Mouse (Mus musculus) spleen, adult 2 months (tissue): Measurements from ENCODE around the gene Blvrb. TPM values are rescaled to one million over a fixed set of nuclear protein-coding genes. Genes with fewer than 3 reads are reported as not detected.

Source experiments
- DNase-seq, 2 experiments: peaks; one replicate each; pipeline versions ENCODE4 v3.0.0 to v3.0.0-alpha.2; 2012 to 2021; ENCODE audit warnings: low spot score in 2 of 2, low read depth in 1 of 2
- H3K27ac ChIP-seq: fragments of 200-500 bp; 2 replicates; pipeline ENCODE4 v1.5.1; 2012; ENCODE audit warnings: low read length, inconsistent platforms; ENCODE audit not compliant: insufficient read depth
- H3K27me3 ChIP-seq: fragments of 200-500 bp; 2 replicates; pipeline ENCODE4 v1.6.1; 2012; ENCODE audit warnings: mild to moderate bottlenecking, moderate library complexity, low read length, inconsistent platforms; ENCODE audit not compliant: control insufficient read depth, insufficient read depth
- H3K36me3 ChIP-seq: fragments of 200-500 bp; 2 replicates; pipeline ENCODE4 v1.6.1; 2012; ENCODE audit warnings: mild to moderate bottlenecking, low read length, inconsistent platforms; ENCODE audit not compliant: control insufficient read depth, insufficient read depth
- H3K4me1 ChIP-seq: fragments of 200-500 bp; 2 replicates; pipeline ENCODE4 v1.6.1; 2011; ENCODE audit warnings: inconsistent platforms; ENCODE audit not compliant: control insufficient read depth, insufficient read depth, insufficient read length
- H3K4me3 ChIP-seq: fragments of 200-500 bp; 2 replicates; pipeline ENCODE4 v1.5.1; 2011; ENCODE audit warnings: mild to moderate bottlenecking, inconsistent platforms; ENCODE audit not compliant: insufficient read depth, insufficient read length; ENCODE audit errors: extremely low read depth
- CTCF ChIP-seq: fragments of 200-500 bp; IDR thresholded peaks from 2 replicates; pipeline ENCODE4 v1.5.1; 2011; ENCODE audit warnings: mild to moderate bottlenecking, inconsistent platforms; ENCODE audit not compliant: insufficient read depth, insufficient read length, insufficient replicate concordance; ENCODE audit errors: extremely low read depth
- POLR2A ChIP-seq: fragments of 200-500 bp; IDR thresholded peaks from 2 replicates; pipeline ENCODE4 v1.6.1; 2011; ENCODE audit warnings: low read depth, low read length, inconsistent platforms
- WGBS: fragments of 180-500 bp; shearing (Covaris S2); methylation state at CpG from one replicate; pipeline ENCODE4 v1.1.7; 2018; 5-methylcytosine and 5-hydroxymethylcytosine counted together
- polyA plus RNA-seq: library from polyadenylated mRNA; depleted of rRNA; stranded (reverse); fragments of >200 nt; gene quantifications from 2 replicates; pipeline ENCODE4 v1.2.3, GENCODE M21; 2012

The Blvrb gene
- polyA plus RNA-seq, 1 experiment = 280 TPM

DNA sequence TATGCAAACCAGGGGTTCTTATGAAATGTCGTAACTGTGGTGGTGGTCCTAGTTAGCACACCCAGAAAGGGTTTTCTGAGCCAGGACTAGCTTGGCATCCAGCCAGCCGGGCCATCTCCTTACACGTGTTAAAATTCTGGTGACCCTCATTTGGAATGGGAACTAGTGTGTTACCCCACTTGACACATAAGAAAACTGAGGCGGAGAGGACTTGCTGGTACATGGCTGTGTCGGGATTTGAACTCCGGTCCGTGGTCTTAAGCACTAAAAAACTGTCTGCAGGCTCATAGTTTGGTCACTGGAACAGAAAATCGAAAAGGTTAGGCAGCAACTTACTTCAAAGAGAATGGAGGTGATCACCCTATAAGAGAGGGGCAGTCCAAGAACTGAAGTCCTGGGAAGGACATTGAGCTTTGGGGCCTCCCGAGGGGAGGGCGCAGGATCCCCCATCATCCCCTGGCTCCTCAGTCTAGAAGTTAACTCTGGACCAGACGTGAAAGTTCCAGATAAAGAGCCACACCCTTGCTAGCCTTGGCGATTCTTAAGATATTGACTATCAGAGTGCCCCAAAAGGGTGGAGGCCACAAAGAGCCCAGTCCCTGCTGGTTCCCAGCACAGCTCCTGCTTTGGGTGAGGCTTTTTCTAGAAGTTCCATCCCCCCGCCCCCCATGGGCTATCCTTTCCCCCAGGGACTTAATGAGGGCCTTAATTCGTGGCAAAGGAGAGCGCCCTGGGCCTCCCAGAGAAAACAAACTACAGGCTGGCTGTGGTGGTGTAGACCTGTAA, 836 bp downstream of the Blvrb start:
- Histone ChIP-seq H3K27ac (peak overlapping the region; percentile 58), H3K27me3 (peaks cover 11% of the 10 kb centered on the region), H3K36me3 (no peaks in the 10 kb centered on the region), H3K4me3 (peak overlapping the region; percentile 77), H3K4me1 (peaks cover 21% of the 10 kb centered on the region; the same call in 1 of the 2 replicates)
- 54% methylated on average over 15 of the region's 15 CpGs for WGBS
- TF ChIP-seq POLR2A = no peak
- no peak for TF ChIP-seq CTCF
- DNase-seq = no peak

DNA sequence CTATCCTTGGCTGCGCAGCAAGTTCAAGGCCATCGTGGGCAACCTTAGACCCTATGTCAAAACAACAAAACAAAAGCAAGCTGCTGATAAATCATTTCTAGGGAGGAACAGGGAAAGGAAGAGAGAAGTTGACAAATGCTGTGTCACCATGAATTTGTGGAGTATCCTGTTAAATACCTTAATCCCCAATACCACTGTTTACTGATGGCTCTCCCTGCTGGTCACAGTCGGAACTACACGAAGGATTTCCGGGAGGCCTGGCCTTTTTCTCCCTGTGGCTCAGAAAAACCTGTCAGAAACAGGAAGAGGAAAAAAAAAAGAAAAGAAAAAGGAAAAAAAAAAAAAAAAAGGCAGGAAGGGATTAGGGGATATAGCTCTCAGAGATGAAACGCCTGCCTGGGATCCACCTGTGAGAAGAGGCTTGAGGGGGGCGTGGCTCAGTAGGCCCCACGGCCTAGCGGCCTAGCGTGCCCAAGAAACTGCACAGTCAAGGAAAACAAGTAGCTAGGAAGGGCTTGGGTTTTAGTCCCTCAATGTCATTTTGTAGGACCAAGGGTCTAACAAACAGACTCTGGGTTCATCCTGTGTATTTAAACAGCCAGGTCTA, 1.6 kb downstream of the Blvrb start:
- Histone ChIP-seq H3K27me3 (peaks cover 11% of the 10 kb centered on the region), H3K4me3 (no peak overlapping the region), H3K4me1 (peaks cover 22% of the 10 kb centered on the region; the same call in 1 of the 2 replicates), H3K27ac (peak overlapping the region; percentile 58; the same call in 1 of the 2 replicates), H3K36me3 (no peaks in the 10 kb centered on the region)
- TF ChIP-seq POLR2A (no peak), CTCF (peak; percentile 34; the same call in 1 of the 2 replicates)
- peak in 1 of 2 experiments; percentile 53 for DNase-seq
- 57% methylated on average over 10 of the region's 10 CpGs for WGBS

DNA sequence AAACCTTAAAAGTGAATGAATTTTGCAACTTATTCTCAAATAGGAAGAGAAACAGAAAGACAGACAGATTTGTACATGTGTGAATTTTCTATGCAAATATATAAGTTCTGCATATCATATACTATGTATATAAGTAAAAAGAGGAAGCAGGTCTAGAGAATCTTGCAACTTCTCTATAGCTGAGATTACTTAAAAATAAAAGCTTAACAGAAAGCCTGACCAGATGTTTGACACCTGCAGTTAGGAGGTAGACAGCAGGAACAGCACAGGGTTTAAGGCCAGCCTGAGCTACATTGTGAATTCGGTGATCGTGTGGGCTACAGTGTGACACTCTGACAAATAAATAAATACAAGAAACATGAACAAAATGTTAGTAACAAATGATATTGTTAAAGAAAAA, 3.6 kb downstream of the Blvrb start:
- no peaks in the 10 kb centered on the region for H3K36me3 ChIP-seq
- WGBS = 23% methylated on average over 2 of the region's 2 CpGs
- DNase-seq = peak in 1 of 2 experiments; percentile 50
- TF ChIP-seq CTCF (no peak), POLR2A (no peak)
- H3K27me3 ChIP-seq = peaks cover 3% of the 10 kb centered on the region
- no peak overlapping the region for H3K4me3 ChIP-seq
- peak overlapping the region; percentile 56 for H3K27ac ChIP-seq
- H3K4me1 ChIP-seq = peaks cover 28% of the 10 kb centered on the region; the same call in 1 of the 2 replicates

DNA sequence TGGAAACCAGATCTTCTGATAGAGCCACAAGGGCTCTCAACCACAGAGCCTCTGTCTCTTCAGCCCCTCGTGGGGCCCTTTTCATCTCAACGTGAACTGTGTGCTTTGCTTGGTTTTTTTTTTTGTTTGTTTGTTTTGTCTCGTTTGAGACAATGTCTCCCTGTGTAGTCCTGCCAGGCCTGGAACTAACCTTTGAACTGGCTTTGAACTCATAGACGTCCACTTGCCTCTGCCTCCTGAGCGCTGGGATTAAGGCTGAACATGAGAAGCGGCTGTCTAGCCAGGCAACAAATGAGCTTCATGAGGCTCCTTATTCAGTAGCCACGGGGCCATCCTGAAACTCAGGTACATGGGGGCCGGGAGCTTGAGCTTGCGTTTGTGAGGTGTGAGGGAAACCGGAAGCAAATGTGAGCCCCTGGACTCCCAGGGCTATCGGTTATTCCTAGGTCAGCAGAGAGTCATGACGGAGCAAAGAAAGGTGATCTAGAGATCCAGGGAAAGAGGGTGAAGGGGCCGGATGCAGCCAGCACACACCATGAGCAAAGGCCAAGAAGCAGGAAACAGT, 4.5 kb downstream of the Blvrb start:
- H3K4me3 ChIP-seq = no peak overlapping the region
- TF ChIP-seq POLR2A = no peak
- no peak for TF ChIP-seq CTCF
- WGBS = 76% methylated on average over 13 of the region's 13 CpGs
- H3K4me1 ChIP-seq = peaks cover 20% of the 10 kb centered on the region; the same call in 1 of the 2 replicates
- H3K36me3 ChIP-seq = no peaks in the 10 kb centered on the region
- peak overlapping the region; percentile 66 for H3K27ac ChIP-seq
- DNase-seq = no peak
- no peaks in the 10 kb centered on the region for H3K27me3 ChIP-seq

DNA sequence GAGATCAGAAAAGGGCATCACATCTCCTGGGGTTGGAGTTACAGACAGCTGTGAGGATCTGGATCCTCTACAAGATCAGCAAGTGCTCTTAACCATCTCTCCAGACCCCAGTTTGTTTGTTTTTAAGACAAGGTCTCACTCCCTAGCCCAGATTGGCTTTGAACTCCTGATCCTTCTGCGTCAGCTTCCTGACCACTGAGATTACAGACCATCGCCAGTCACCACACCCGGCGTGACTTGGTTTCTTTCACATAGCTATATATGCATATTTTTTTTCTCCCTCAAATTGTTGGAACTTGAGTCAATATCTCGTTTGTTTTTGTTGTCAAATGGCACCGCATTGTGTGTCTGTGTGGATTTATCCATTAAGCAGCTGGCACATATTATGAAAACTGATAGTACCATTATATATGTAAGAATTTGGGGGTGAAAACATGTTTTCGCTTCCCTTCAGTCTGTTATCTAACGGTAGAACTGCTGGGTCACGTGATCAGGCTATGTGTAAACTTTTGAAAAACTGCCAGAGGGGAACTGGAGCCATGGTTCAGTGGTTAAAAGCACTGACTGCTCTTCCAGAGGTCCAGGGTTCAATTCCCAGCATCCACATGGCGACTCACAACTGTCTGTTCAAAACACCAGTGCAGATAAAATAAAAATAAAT, 6.8 kb downstream of the Blvrb start:
- peaks cover 5% of the 10 kb centered on the region for H3K36me3 ChIP-seq
- H3K27me3 ChIP-seq = no peaks in the 10 kb centered on the region
- peak; percentile 48 to 50 for DNase-seq
- no peak overlapping the region for H3K4me3 ChIP-seq
- TF ChIP-seq POLR2A (no peak), CTCF (no peak)
- H3K27ac ChIP-seq = peak overlapping the region; percentile 63
- H3K4me1 ChIP-seq = peaks cover 18% of the 10 kb centered on the region; the same call in 1 of the 2 replicates
- WGBS = 32% methylated on average over 10 of the region's 10 CpGs

DNA sequence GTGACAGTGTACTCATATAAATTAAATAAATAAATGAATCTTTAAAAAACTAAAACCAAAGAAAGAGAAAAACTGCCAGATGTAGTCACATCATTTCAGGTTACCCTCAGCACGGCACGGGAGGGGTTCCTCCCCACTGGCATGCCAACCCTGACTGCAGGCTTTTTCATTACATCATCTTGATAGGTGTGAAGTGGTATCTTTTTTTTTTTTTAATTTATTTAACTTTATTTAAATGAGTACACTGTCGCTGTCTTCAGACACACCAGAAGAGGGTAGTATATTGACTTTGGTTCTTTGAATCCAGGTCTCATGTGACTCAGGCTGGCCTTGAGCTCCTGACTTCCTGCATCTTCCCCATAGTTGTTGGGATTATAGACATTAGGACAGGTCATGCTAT, 7.5 kb downstream of the Blvrb start:
- DNase-seq = no peak
- Histone ChIP-seq H3K36me3 (peaks cover 5% of the 10 kb centered on the region), H3K27me3 (no peaks in the 10 kb centered on the region), H3K4me1 (peaks cover 18% of the 10 kb centered on the region; the same call in 1 of the 2 replicates), H3K4me3 (no peak overlapping the region), H3K27ac (no peak overlapping the region)
- WGBS = 76% methylated on average over 3 of the region's 3 CpGs
- no peak for TF ChIP-seq POLR2A
- no peak for TF ChIP-seq CTCF
